Mouse (Mus musculus): ENCODE data around the gene Gpr156. TPM values are rescaled to one million over a fixed set of nuclear protein-coding genes. Genes with fewer than 3 reads are reported as not detected.

Gpr156 gene
- total and polyA plus RNA-seq, 2 experiments from 2014 or later = 2.3 to 3.3 TPM

DNA sequence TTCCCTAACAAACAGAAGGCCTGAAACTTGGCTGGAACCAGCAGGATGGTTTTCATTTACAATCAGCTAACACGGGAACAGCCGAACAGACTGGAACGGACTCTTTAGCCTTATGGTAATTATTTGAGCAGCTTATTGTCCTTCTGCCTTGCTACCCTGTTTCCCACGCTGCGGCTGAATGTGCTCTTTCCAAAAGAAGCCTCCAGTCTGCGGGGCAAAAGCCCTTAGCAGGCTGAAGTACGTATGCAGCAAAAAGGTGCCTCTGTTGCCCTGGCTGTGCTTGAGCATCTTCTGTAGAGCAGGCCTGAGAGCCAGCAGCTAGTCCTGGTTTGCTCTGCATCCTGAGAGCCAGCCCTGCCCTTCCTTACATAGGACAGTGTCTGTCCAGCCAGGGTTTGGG is 83.9 kb downstream of the Gpr156 start:
- TF ChIP-seq CTCF (IDR thresholded peaks at IDR 0.05; ENCODE audit: low read depth) = no peak
- H3K4me2 ChIP-seq (ENCODE audit: low read depth) = no peak overlapping the region
- DNase-seq (peak; percentile 39), ATAC-seq (peak; percentile 64)
- peak overlapping the region; percentile 45; the same call in 1 of the 2 replicates for H3K27ac ChIP-seq (ENCODE audit: low read depth, low read length)
- WGBS = 9% methylated on average over 7 of the region's 7 CpGs
- no peaks in the 10 kb centered on the region for H3K36me3 ChIP-seq (ENCODE audit: insufficient read depth)
- H3K4me1 ChIP-seq (ENCODE audit: insufficient read depth) = no peaks in the 10 kb centered on the region
- H3K9ac ChIP-seq = peak overlapping the region; percentile 25
- no peak overlapping the region for H3K4me3 ChIP-seq (ENCODE audit: low read depth, low read length)
- H3K27me3 ChIP-seq (ENCODE audit: insufficient read depth, low read length) = no peaks in the 10 kb centered on the region
- no peaks in the 10 kb centered on the region for H3K9me3 ChIP-seq (ENCODE audit: low read length)

DNA sequence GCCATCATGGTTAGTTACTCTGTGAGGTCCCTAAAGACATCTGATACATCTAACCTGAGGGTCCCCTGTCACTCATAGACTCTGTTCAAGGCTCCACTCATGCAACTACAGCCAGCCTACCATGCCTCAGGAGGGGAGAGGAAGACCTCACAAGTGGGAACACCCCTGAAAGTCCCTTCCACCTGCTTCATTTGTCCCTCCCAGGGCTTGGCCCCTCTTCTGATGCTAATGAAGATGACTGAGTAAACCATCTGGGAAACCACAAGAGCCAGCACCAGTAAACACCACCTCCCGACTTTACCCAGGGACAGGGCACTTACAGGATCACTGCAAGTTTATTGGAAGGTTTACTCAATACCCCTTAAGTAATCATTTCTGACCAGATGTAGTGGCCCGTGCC is 85.5 kb downstream of the Gpr156 start:
- Histone ChIP-seq H3K27me3 (ENCODE audit: insufficient read depth, low read length) (no peaks in the 10 kb centered on the region), H3K36me3 (ENCODE audit: insufficient read depth) (no peaks in the 10 kb centered on the region), H3K4me3 (ENCODE audit: low read depth, low read length) (no peak overlapping the region), H3K9ac (no peak overlapping the region), H3K27ac (ENCODE audit: low read depth, low read length) (no peak overlapping the region), H3K4me2 (ENCODE audit: low read depth) (no peak overlapping the region), H3K9me3 (ENCODE audit: low read length) (no peaks in the 10 kb centered on the region), H3K4me1 (ENCODE audit: insufficient read depth) (no peaks in the 10 kb centered on the region)
- ATAC-seq = no peak
- TF ChIP-seq CTCF (IDR thresholded peaks at IDR 0.05; ENCODE audit: low read depth) = no peak
- DNase-seq = no peak
- 47% methylated on average over 2 of the region's 2 CpGs for WGBS

DNA sequence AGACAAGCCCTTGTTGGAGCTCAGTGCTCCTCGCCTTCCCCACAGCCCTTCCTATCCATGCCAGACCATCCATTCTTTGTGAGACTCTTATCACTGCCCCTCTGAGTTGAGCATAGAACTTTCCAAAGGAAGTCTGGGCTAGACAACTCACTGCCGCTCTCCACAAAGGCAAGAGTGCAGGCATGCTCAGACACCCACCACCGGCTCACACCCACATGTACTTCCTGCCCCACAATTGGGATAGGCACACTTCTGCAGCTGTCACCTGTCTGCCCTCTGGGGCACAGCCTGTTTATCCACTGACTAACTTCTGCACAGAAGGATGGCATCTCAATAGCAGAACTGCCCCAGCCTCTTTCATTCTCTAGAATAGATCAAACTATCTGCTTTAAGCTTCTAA is 86.2 kb downstream of the Gpr156 start:
- no peak overlapping the region for H3K27ac ChIP-seq (ENCODE audit: low read depth, low read length)
- H3K4me1 ChIP-seq (ENCODE audit: insufficient read depth) = no peaks in the 10 kb centered on the region
- 76% methylated on average over 3 of the region's 3 CpGs for WGBS
- DNase-seq (no peak), ATAC-seq (no peak)
- no peaks in the 10 kb centered on the region for H3K9me3 ChIP-seq (ENCODE audit: low read length)
- TF ChIP-seq CTCF (IDR thresholded peaks at IDR 0.05; ENCODE audit: low read depth) = no peak
- no peak overlapping the region for H3K9ac ChIP-seq
- H3K4me3 ChIP-seq (ENCODE audit: low read depth, low read length) = no peak overlapping the region
- H3K36me3 ChIP-seq (ENCODE audit: insufficient read depth) = no peaks in the 10 kb centered on the region
- no peaks in the 10 kb centered on the region for H3K27me3 ChIP-seq (ENCODE audit: insufficient read depth, low read length)
- no peak overlapping the region for H3K4me2 ChIP-seq (ENCODE audit: low read depth)

DNA sequence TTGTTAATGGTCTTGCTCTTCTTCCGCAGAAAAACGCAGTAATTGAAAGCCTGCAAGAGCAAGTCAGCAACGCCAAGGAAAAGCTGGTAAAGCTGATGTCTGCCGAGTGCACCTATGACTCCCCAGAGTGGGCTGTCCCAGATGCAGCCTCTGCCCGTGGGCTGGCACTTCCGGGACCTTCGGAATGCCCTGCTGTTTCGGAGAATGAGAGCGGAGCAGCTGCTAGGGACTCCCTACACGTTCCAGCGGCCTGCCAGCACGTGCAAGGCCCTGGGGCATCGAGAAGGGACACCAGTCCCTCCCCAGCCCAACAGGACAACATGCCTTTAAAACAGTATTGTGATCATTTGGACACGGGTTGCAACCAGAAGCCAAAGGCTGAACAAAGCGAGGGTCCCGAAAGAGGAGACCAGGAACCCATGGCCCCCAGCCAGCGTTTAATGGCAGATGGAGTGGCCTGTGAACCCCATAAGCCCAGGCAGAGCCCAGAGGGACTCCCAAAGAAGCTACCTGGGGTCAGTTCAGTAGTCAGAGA is 88.3 kb downstream of the Gpr156 start:
- no peaks in the 10 kb centered on the region for H3K27me3 ChIP-seq (ENCODE audit: insufficient read depth, low read length)
- H3K27ac ChIP-seq (ENCODE audit: low read depth, low read length) = no peak overlapping the region
- no peaks in the 10 kb centered on the region for H3K36me3 ChIP-seq (ENCODE audit: insufficient read depth)
- H3K9ac ChIP-seq = no peak overlapping the region
- WGBS = 90% methylated on average over 17 of the region's 17 CpGs
- no peaks in the 10 kb centered on the region for H3K4me1 ChIP-seq (ENCODE audit: insufficient read depth)
- H3K4me2 ChIP-seq (ENCODE audit: low read depth) = no peak overlapping the region
- H3K4me3 ChIP-seq (ENCODE audit: low read depth, low read length) = no peak overlapping the region
- no peak for TF ChIP-seq CTCF (IDR thresholded peaks at IDR 0.05; ENCODE audit: low read depth)
- ATAC-seq (no peak), DNase-seq (no peak)
- no peaks in the 10 kb centered on the region for H3K9me3 ChIP-seq (ENCODE audit: low read length)

DNA sequence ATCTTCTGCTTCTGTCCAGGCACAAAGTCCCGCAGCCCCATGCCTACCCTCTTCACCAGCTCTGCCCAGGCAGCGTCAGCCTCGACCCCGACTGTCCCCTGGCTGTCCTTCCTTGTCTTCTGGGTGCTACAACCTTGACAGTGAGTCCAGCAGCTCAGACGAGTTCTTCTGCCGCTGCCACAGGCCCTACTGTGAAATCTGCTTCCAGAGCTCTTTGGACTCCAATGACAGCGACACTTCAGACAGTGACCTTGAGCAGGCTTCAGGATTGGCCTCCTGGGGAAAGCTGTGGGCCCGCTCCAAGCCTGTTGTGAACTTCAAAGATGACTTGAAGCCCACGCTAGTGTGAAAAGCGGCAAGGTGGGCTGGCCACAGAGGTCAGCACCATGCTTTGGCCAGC is 89.2 kb downstream of the Gpr156 start:
- no peak for ATAC-seq
- H3K27me3 ChIP-seq (ENCODE audit: insufficient read depth, low read length) = no peaks in the 10 kb centered on the region

DNA sequence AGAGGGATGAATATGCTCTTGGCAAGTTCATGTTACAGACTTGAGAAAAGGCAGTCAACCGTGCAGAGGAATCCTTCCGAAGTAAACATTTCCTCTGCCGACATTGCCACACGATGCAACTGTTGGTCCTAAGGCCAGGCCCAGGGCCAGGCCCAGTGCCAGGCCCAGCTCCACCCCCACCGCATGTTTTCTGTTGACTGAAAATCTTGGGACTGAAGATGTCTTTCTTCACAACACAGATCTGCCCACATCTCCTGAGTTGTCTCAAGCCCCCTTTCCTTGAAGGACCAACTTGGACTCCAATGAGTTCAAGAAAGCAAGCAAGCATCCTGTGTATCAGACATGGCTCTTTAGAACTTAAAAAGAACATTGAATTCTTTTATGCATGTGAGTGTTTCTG is 92.1 kb downstream of the Gpr156 start:
- DNase-seq (no peak), ATAC-seq (no peak)
- H3K27ac ChIP-seq (ENCODE audit: low read depth, low read length) = no peak overlapping the region
- H3K36me3 ChIP-seq (ENCODE audit: insufficient read depth) = no peaks in the 10 kb centered on the region
- no peak overlapping the region for H3K4me3 ChIP-seq (ENCODE audit: low read depth, low read length)
- H3K9me3 ChIP-seq (ENCODE audit: low read length) = no peaks in the 10 kb centered on the region
- TF ChIP-seq CTCF (IDR thresholded peaks at IDR 0.05; ENCODE audit: low read depth) = no peak
- WGBS = 81% methylated on average over 5 of the region's 5 CpGs
- no peaks in the 10 kb centered on the region for H3K27me3 ChIP-seq (ENCODE audit: insufficient read depth, low read length)
- no peak overlapping the region for H3K9ac ChIP-seq
- H3K4me2 ChIP-seq (ENCODE audit: low read depth) = no peak overlapping the region
- H3K4me1 ChIP-seq (ENCODE audit: insufficient read depth) = no peaks in the 10 kb centered on the region

More for the DNA sequence above, 89.2 kb downstream of the Gpr156 start:
- no peak overlapping the region for H3K4me3 ChIP-seq (ENCODE audit: low read depth, low read length)
- no peak overlapping the region for H3K9ac ChIP-seq
- 90% methylated on average over 10 of the region's 10 CpGs for WGBS
- no peak for TF ChIP-seq CTCF (IDR thresholded peaks at IDR 0.05; ENCODE audit: low read depth)
- H3K9me3 ChIP-seq (ENCODE audit: low read length) = no peaks in the 10 kb centered on the region
- no peaks in the 10 kb centered on the region for H3K4me1 ChIP-seq (ENCODE audit: insufficient read depth)
- no peak for DNase-seq
- no peaks in the 10 kb centered on the region for H3K36me3 ChIP-seq (ENCODE audit: insufficient read depth)
- no peak overlapping the region for H3K4me2 ChIP-seq (ENCODE audit: low read depth)
- no peak overlapping the region for H3K27ac ChIP-seq (ENCODE audit: low read depth, low read length)

DNA sequence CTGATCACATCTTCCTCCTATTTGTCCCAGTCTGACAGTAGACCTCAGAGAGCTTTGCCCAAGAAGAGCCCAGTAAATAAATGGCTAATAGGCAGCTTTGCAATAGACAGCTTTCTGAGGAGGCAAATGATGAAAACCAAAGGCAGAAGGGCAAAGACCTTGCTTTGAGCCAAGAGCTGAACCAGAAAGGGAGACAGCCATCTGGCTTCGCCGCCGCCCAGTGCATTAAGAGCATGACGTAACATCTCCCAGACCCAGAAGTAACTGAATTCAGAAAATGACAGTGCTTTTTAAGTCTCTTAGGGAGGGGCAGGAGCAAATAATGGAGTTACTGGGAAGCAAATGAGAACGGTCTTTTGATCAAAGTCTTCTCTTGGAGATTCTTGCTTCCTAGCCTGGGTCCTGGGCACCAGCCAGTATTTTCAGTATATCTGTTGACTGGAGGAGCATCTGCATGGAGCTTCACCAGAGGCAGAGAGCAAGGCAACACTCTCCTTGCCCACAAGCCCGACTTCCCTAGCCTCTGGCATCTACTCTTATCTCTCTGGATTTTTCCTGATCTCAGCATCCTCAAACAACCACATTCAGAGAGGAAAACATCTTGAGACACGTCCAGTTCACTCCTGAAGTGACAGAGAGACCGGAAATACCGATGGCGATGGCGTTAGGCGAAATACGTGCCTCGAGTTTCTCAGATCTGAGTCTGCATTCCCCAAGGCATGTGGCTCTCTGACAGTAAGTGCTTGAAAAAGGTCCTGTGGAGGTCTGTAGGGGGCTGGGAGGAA is 92.9 kb downstream of the Gpr156 start:
- DNase-seq = no peak
- no peaks in the 10 kb centered on the region for H3K9me3 ChIP-seq (ENCODE audit: low read length)

More for the DNA sequence above, 92.9 kb downstream of the Gpr156 start:
- Histone ChIP-seq H3K4me2 (ENCODE audit: low read depth) (no peak overlapping the region), H3K27me3 (ENCODE audit: insufficient read depth, low read length) (no peaks in the 10 kb centered on the region), H3K36me3 (ENCODE audit: insufficient read depth) (no peaks in the 10 kb centered on the region), H3K9ac (no peak overlapping the region), H3K4me1 (ENCODE audit: insufficient read depth) (no peaks in the 10 kb centered on the region), H3K27ac (ENCODE audit: low read depth, low read length) (no peak overlapping the region), H3K4me3 (ENCODE audit: low read depth, low read length) (no peak overlapping the region)
- 91% methylated on average over 14 of the region's 14 CpGs for WGBS
- no peak for TF ChIP-seq CTCF (IDR thresholded peaks at IDR 0.05; ENCODE audit: low read depth)
- no peak for ATAC-seq
